Mouse (Mus musculus) adrenal gland, adult 8-10 months (tissue): ENCODE data around the gene Frmpd4. TPM values are rescaled to one million over a fixed set of nuclear protein-coding genes. Genes with fewer than 3 reads are reported as not detected.

ENCODE experiments used
- DNase-seq: peaks from one replicate; pipeline ENCODE4 v3.0.0; 2022
- total RNA-seq, 4 experiments: library from RNA; stranded (reverse); gene quantifications; 2 replicates each; pipeline ENCODE4 v1.2.4; 2022

Gene Frmpd4
- total RNA-seq, 4 experiments from 2014 or later, result 5.3 to 7.3 (median 6.3) TPM

DNA sequence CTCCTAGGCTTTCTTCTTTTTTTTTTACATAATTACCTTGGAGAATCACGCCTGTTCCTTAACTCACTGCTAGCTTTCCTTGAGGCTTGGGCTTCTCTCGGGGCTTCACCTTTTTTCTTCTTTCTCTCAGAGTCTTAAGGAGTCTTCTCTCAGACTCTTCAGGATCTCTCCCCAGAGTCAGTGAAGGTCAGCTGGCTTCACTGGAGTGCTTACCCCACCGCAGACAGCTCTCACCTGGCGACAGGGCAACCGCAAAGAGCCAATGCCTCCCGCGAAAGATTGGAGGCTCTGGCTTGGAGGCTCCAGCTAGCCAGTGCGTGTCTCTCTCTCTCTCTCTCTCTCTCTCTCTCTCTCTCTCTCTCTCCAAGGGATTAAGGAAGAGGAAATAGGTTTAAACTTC lies 453.0 kb downstream of the Frmpd4 start:
- DNase-seq, result no peak

DNA sequence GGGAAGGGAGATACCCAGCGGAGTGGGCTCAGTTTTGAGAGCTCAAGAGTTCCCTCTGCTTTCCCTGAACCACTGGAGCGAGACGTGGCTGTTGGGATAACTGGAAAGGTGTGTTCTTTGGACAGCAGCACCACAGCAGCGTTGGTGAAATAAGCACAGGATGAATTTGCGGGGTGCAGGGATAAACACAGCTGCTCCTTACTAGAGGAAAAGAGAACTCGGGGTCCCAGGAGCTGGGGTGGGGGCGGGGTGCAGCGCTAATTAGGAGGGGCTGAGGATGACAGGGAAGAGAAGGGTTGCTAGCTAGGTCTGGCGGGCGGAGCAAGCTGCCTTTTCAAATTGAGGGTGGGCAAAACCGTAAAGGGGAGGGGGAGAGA lies 453.5 kb downstream of the Frmpd4 start:
- DNase-seq, result no peak

DNA sequence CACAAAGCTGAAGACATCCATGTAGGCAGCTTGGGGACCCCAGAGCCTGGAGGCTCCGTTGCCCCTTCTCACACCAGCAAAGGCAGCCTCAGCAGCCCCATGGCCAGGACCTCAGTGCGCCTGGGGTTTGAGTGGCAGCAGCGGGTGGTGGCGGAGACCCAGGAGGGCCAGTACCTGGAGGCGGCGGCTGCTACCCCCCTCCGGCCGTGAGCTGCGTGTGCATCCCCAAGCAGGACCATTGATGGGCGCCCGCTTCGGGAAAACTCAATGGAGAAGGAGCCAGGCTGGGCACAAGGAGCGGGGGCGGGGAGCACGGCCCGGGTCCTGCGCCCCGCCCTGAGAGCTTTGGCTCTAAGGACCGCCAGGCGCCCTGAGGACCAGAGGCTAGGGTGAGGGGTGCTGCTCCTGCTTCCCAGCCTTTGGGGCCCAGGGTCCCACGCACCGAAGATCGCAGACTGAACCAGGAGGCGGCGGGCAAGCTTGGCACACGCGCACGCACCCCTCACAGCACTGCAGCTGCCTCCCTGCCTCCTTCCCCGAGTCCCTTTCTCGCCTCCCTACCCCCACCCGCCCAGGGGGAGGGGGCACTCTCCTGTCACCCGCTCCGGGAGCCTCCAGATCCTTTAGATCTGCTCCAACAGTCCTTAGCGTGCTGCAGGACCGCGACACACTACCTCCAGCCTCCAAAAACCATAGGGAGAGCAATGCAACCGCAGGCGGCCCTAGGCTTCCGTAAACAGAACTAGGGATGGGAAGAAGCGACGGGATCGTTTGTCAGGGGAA lies 454.0 kb downstream of the Frmpd4 start:
- peak; percentile 13 for DNase-seq

DNA sequence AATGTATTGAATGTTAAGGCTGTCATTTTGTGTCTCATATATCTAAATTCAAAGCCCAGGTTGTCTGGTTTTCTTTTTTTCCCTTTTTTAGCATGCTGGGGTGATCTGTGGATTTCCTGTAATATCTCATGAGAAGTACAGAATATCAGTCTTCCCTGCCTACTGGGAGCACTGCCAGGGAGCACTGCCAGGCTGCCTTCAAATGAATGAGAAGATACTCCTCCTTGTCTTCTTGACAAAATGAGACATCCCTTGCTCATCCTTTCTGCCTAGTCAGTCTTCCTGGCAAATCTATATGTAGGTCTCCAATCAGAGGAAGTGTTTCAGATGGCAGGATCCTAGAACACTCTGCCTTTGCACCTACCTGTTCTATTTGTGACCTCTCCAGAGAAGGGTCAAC lies 535.4 kb downstream of the Frmpd4 start:
- DNase-seq, result no peak

DNA sequence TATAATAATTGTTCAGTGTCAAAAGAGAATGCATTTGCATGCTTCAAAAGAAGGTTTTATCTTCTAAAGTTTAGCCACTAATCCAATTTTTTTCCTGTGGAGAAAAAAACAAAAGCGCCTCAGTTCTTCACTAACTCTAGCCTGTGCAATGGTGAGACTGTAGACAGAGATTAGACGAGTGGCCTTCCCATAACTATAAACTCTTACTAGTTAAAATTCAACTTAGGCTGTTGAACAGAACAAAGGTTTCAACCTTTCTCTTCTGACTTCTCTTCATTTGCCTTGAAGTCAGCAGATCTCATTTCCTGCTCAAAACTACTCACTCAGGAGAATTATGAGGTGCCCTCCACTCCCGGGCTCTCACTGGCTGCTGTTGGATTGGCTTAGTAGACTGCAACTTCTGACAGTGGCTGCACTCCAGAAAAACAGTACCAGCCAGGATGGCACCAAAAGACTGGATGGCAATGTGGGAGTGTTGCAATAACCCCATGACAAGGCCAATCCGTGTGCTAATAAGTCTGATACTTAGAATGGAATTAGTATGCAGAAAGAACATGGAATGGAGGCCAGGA lies 556.4 kb downstream of the Frmpd4 start:
- DNase-seq, result peak; percentile 21

DNA sequence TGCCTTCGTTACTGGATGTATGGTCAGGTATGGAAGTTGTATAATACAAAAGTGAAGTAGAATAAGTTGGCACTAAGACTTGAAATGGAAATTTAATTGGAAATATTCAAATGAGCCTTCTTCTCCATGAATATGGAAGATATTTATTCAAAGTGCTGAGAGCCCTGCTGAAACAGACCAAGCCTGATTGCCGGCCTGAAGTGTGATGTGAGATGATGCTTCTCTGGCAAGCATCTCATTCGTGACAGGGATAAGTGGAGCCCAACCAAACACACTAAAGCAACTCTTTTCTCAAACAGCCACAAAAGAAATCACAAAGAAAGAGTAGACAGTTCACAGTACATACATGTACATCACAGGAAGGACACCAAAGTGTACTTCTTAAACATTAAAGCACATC lies 559.2 kb downstream of the Frmpd4 start:
- DNase-seq, result no peak

DNA sequence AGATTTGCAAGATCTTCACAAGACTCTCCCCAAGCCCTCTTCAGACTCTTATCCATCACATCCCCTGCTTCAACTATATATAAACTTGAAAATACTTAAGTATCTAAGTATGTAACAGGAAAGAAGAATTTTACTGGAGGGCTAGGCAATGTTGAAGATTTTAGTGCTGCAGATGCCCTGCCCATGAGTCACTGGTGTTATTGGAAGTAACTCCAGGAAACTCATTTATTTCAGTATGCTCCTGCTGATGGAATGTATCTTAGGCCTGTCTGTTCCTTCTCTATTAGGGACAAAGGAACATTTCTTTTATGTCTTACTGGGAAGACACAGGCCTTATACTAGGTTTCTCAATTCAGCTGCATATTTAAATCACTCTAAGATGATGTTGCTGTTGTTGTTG lies 592.2 kb downstream of the Frmpd4 start:
- no peak for DNase-seq

DNA sequence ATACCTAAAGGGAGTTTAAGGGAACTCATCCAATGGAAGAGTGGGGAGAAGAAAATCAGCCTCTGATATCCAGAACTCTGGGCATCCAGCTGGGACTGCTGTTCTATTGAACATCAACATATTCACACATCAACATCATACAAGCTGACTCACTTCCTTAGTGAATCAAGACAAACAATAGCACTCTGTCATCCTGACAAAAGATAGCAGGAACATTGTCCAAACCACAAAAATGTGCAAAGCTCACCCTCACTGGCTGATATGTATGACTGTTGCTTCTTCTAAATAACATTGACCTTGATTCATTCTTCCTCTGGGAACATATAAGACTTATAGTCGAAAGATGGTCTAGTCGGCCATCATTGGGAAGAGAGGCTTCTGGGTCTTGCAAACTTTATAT lies 625.8 kb downstream of the Frmpd4 start:
- no peak for DNase-seq

DNA sequence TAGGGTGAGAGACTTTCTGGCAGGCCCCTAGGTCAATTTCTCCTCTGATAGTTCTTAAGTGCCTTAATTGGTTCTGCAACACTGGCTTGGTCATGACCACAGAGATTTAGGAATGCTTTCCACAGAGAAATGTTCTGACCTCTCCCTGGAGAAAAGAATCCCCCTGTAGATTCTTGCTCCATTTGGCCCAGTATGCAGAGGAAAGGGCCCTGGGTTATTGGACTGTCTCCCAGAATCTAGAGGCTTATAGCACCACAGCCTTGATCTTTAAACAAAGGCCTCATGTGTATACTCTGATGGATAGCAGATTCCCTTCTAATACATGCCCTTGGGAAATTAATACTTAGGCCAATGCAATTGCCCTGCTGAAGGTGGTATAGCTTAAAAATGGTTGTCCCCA lies 667.5 kb downstream of the Frmpd4 start:
- peak; percentile 7 for DNase-seq

DNA sequence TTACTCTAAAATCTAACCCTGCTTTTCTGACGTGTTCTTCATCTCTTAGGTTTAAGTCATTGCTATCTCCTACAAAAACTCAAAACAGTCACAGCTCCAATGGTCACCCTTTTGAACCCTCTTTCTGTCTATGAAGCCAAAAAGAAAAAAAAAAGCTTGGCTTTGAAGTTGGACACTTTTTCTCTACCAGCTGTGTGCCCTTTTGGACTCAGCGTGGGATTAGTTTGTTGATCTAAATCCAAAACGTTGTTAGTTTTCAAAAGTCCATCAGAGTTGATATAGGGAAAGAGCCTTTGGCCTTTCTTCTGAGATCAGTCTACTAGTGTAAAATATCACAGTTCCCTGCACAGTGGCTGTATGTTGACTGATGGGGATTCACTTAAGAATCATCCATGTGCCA lies 676.0 kb downstream of the Frmpd4 start:
- DNase-seq, result no peak

DNA sequence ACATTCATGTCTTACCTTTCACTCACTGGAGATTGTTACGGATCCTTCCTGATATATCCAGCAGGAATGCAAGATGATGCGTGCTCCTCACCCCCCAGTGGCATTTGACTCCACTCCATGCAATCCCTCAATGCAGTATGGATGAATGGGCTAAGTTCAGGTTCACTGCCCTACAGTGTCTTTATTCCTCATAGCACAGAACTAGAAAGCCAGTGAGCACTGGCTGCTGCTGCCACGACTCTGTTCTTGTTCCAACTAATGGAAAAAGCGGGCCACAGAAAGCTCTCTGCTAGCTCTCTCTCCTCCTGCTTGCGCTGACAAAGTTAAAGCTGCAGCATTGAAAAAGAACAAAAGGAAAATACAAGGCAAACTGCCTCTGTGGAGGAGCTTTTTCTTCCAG lies 722.2 kb downstream of the Frmpd4 start:
- DNase-seq, result no peak

DNA sequence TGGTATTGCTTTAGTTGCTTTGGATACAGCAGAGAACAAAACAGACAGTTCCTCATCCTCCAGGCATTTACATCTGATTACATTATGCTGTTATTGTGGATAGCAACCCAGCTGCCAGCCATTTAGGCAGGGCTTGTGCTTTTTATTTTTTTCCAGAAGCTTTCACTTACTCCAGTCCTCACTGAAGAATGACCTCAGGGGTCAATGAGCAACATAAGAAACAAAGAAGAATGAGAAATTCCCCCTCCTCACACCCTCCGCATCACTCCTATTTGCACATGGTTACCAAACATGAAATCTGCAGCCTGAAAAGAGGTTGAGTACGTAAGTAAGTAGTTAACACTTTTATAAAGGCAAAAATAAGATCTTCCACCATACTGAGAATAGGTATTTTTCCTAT lies 744.5 kb downstream of the Frmpd4 start:
- no peak for DNase-seq

DNA sequence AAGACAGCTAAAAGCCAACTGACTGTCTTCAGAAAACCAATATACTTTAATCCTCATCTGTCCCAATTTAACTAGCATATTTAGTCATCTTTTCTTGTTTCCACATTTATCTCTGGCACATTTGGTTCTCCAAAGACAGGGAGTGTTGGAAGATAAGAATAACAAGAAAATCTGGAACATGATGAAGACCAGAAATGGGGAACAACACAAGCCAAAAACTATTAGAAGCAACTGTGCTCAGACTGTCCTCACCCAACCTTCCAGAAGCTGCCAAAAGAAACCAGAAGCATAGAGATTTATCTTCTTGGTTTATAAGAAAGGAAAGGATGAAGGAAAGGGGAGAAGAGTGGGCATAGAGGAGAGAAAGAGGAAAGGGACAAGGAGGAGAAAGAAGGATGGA lies 748.6 kb downstream of the Frmpd4 start:
- DNase-seq, result no peak

DNA sequence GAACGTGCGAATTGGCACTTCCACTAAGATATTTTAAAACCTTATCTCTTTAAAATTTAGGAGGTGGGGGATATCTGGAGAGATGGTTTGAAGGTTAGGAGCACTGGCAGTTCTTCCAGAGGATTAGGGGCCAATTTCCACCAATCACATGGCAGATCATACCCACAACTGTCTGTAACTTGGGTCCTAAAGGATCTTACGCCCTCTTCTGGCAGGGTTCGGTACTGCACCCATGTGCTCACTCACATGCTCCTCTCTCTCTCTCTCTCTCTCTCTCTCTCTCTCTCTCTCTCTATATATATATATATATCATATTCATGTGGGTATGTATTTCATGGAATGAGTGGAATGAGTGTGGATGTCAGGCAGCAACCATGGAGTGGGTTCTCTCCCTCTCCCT lies 759.7 kb downstream of the Frmpd4 start:
- DNase-seq, result peak; percentile 2

DNA sequence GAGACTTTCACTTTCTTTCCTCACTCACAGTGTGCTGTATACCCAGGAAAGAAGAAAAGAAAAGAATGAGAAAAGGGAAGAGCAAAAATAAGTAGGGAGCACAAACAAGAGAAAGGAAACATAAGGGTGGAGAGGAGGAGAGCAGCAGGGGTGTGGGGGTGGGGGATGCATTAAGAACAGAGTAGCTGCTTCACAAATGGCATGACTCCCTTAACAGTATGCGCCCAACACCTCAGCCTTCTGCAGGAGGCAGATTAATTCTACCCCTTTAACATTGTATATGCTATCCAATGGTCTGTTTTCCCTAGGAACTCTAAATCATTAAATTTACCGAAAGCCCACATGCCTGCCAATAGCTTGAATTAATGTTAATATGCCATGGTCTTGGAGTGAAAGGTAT lies 766.9 kb downstream of the Frmpd4 start:
- DNase-seq, result no peak

DNA sequence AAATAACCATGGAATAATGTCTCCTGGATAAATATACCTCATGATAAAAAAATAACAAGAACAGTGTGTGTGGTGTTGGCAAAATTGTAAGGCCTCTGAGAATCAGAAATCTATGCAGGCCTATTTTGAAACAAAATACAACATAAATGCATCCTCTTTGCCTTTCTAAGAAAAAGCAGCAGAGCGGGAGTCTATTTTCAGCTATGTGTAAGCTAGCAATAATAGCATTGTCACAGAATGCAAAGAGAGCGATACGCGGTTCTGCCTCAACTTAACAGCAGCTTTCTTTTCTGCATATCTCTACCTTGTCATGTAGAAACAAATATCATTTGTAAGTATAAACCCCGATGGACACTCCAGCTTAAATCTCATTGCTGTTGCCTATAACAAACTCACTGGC lies 768.5 kb downstream of the Frmpd4 start:
- DNase-seq, result no peak

DNA sequence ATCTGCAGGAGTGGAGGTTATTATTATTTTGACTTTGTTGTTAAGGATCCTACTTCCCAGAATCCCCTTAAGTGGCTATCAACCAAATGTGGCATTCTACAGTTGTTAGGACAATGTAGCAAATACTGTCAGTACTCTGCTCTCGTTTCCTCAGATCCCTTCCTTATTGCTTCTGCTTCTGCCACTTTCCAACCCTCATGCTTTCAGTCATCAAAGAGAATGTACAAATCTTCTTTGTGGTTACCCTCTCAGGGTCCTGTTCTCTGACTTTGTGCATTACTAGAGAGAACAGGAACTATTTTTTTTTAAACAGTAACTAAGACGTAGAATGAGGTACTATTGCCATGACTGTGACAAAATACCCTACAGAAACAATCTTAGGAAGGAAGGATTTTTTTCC lies 788.3 kb downstream of the Frmpd4 start:
- DNase-seq, result no peak

DNA sequence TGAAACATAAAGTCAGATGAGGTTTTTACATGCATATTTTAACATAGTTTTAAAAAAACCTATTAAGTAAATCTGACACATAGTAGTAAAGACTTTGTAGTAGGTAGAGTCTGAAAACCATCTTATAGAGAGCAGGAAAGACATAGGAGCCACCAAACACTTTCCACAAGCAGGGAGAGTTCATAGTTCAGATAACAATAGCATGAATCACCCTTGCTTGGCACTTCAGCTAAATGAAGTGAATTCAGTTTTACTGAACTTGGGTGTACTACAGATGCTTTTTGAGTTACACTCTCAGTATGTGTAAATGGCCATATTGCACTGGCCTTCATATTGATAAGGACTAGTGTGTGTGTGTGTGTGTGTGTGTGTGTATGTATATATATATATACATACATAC lies 793.5 kb downstream of the Frmpd4 start:
- DNase-seq, result no peak

DNA sequence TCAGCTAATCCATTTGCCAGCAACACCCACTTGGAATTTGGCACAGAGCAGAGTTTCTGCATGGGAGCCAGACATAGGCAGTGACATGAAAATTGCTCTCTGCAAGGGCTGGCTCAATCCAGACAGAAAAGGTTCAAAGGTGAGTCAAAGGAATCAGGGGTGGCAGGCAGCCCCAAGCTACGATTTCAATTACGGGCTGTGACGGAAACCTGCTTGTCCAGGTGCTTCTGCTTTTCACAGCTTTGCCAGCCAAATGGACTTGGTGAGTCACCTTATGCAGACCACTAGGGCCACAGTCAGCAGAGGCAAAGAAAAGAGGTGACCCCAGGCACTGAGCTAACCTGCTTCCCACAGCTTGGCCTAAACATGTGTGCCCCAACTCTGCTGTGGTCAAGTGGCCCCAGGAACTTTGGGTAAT lies 857.5 kb downstream of the Frmpd4 start:
- no peak for DNase-seq

DNA sequence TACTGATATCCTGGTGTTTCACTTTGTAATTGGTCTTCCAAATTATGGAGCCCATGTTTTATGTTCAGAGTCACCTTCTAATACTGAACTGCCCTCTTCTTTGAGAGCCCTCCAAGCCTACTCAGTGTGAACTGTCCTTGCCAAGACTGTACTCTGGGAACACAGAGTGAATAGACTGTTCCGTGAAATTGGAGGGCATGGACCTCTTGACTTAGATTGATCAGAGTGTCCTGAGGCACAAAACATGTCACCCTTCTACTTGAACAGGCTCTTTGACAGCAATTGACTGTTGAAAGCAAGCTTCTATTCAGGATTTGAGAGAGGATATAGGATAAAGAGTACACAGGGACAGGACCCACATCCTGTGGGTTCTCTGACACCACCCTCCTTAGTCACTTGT lies 857.9 kb downstream of the Frmpd4 start:
- no peak for DNase-seq

DNA sequence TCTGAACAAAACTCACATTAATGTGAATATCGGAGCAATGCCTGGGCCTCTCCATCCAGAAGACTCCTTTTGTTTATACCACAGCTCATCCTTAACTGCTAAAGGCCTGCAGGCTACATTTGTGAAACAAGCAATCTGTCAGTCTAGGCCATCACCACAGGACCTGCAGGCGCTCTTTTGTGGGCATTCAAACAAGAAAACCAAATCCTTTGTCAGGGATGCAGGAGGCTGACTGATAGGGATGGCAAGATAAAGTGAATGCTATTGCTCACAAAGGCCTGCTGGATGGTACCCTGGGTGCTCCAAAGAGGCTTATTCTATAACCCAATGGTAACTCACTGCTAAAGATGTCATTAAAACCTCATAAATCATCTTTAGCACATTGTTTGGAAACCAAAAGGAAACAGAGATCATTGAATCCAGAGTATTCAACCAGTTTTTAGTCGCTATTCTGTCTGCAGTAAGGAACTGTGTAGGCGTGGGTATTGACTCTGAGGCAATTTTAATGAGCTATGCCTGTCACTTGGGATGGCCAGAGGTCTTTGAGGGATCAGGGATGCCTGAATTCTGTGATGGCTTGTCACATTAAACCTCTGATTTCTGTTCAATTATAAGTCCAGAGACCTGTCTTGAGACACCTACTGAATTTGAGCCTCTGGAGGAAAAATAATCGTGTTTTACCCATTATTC lies 922.1 kb downstream of the Frmpd4 start:
- DNase-seq, result no peak

DNA sequence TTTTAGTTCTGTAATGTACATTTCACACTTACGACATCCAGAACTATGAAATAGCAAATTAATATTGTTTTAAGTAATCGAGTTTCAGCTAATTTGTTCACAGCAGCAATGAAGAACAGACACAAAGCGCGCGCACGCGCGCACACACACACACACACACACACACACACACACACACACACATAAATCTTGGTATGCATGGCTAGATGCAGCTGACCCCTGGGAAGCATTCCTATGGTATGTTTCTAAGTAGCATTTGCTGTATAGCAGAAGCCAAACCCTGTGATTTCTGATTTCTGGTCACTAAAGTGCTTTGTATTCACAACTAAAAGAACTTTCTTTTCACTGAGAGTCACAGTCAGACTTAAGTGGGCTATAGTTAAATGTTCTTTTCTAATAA lies 922.8 kb downstream of the Frmpd4 start:
- no peak for DNase-seq

DNA sequence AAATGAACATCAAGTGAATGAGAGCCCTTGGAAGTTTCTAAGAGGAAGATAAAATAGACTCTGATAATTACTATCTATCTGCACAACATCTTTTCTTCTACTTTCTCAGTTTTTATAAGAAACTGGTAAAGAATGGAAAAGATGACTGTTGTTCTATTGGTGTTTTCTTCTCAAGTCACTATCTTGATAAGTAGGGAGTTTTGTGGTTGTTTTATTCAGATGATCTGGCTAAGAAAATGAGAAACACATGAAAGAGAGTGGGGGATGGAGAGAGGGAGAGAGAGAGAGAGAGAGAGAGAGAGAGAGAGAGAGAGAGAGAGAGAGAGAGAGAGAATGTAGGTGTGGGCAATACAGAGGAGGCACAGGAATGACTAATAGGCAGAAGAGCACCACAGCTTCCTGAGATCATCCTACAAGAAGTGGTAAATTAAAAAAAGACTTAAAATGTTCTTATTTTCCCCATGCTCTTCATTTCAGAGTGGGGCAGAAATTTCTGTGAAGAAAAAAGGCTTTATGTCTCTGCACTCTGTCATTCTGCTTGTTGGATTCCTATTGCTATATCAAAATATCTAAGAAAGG lies 979.3 kb downstream of the Frmpd4 start:
- no peak for DNase-seq

DNA sequence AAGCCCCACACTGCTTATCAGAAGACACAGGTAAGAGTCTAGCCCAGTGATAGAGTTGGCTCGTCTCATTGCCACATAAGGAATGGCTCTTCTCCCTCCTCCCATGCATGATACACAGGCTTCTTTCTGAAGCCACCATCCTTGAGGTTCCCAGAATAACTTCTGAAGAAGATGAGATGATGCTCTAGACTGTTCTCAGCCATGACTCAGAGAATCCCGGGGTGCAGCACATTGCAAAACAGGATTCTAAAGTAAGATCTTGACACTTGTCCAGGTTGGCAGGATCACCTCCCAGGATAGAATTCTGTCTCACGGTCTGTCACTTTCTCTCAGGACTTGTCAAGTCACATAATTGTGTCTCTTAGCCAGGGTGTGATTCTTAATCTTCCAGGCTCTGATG lies 1024.2 kb downstream of the Frmpd4 start:
- no peak for DNase-seq
